Mouse (Mus musculus): ENCODE measurements around the gene Rsph1. TPM values are rescaled to one million over a fixed set of nuclear protein-coding genes. Genes with fewer than 3 reads are reported as not detected.

Gene Rsph1
- total and polyA plus RNA-seq, 3 experiments = not detected

DNA sequence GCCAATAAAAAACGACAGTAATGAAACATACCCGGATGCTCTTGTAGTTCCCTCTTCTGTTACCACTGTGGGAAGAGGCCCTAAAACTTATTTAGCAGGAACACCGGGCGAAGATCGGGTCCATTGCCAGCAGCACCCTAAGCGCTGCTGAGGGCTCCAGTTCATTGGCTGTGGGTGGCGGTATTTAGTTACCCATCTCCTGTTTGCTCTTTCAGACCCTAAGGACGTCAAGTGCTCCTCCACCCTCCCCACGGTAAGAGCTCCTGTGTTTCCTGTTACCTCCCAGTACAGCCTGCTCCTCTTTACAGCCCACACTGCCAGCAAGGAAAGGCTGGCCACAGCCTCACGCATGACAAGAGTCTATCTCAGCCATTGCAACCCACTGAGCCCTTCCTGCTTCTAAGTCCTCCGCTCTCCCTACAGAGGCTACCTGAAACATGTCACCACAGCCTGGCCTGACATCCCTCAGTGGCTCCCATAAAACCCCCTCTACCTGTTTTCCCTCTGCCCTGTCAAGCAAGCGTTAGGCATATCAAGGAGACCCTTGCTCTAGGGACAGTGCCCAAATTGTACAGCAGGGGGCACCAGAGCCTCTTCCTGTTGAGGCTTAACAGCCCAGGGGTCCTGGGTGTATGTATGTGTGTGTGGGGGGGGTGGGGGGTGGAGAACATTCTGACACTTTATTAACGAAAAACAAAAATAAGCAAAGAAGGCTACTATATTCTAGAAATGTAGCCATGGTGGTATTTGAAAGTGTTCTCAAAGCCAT lies 48.5 kb upstream of the Rsph1 start:
- peaks cover 2% of the 10 kb centered on the region for H3K9me3 ChIP-seq (replicated peaks; ENCODE audit: low read length)
- no peak overlapping the region for H3K27ac ChIP-seq (ENCODE audit: insufficient read depth, low read depth)
- peaks cover 18% of the 10 kb centered on the region for H3K27me3 ChIP-seq (replicated peaks)
- no peak for DNase-seq (ENCODE audit: extremely low read depth)
- peaks cover 0 to 10% of the 10 kb centered on the region in 2 experiments; a peak in 2 of 4 replicates for H3K4me1 ChIP-seq (ENCODE audit: control insufficient read depth in 1 of 2, insufficient read depth in 2 of 2)
- no peak overlapping the region for H3K9ac ChIP-seq (ENCODE audit: insufficient read depth, low read depth)
- no peak overlapping the region for H3K4me2 ChIP-seq (ENCODE audit: insufficient read depth, low read depth, poor library complexity, severe bottlenecking)
- dilution Hi-C loops (cut with MboI; ENCODE audit: extremely low pct_ligation_motif_present, extremely low pct_unique_long_range_greater_than_20kb, low sequenced_read_pairs) (no loop called here), in situ Hi-C loops (cut with MboI; ENCODE audit: low pct_ligation_motif_present, low pct_unique_long_range_greater_than_20kb, low sequenced_read_pairs) (no loop called here)
- TF ChIP-seq CTCF (conservative IDR thresholded peaks at IDR 0.05 in 1 of 2, IDR thresholded peaks at IDR 0.05 in 1 of 2; ENCODE audit: low read depth in 2 of 2, low read length in 2 of 2) = peak; percentile 38 to 66; a peak in 3 of 4 replicates
- TF ChIP-seq CHD2 (IDR thresholded peaks at IDR 0.05; ENCODE audit: low read length) = no peak
- peak; percentile 44 for TF ChIP-seq SMC3 (IDR thresholded peaks at IDR 0.05; ENCODE audit: low read depth, low read length)
- TF ChIP-seq RAD21 (IDR thresholded peaks at IDR 0.05; ENCODE audit: low read depth, low read length) = peak; percentile 32
- no peaks in the 10 kb centered on the region for H3K36me3 ChIP-seq (replicated peaks in 1 of 2; ENCODE audit: control insufficient read depth in 1 of 2, insufficient read depth in 1 of 2, low read length in 1 of 2)
- no peak overlapping the region for H3K4me3 ChIP-seq (replicated peaks in 1 of 3; ENCODE audit: low read depth in 2 of 3, low read length in 2 of 3, poor library complexity in 1 of 3)
- H3K79me2 ChIP-seq (replicated peaks; ENCODE audit: control insufficient read depth, extremely low read depth, insufficient read depth, poor library complexity, severe bottlenecking) = no peaks in the 10 kb centered on the region

DNA sequence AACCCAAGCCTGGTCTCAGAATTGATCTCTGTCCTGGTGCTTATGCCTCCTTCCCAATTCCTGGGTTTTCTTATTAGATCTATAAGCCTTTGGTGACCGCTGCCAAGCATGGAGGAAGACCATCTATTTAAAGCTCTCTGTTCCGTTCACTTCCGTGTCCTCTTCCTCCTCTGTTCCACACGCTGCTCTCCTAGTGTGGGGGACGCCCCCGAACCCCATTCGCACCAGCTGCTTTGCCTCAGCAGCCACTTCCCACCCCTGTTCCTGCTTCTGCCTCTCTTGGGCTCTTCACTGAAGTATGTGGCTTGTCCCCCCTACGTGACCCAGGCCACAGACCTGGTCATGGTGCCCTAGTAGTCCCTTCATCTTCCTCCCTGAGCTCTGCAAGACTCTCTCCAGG lies 47.0 kb upstream of the Rsph1 start:
- Histone ChIP-seq H3K9ac (ENCODE audit: insufficient read depth, low read depth) (no peak overlapping the region), H3K9me3 (replicated peaks; ENCODE audit: low read length) (peaks cover 2% of the 10 kb centered on the region), H3K36me3 (replicated peaks in 1 of 2; ENCODE audit: control insufficient read depth in 1 of 2, insufficient read depth in 1 of 2, low read length in 1 of 2) (no peaks in the 10 kb centered on the region), H3K4me3 (replicated peaks in 1 of 3; ENCODE audit: low read depth in 2 of 3, low read length in 2 of 3, poor library complexity in 1 of 3) (no peak overlapping the region), H3K27ac (ENCODE audit: insufficient read depth, low read depth) (no peak overlapping the region), H3K27me3 (replicated peaks) (peaks cover 18% of the 10 kb centered on the region), H3K4me1 (ENCODE audit: control insufficient read depth in 1 of 2, insufficient read depth in 2 of 2) (peaks cover 0 to 10% of the 10 kb centered on the region in 2 experiments; a peak in 2 of 4 replicates), H3K4me2 (ENCODE audit: insufficient read depth, low read depth, poor library complexity, severe bottlenecking) (no peak overlapping the region), H3K79me2 (replicated peaks; ENCODE audit: control insufficient read depth, extremely low read depth, insufficient read depth, poor library complexity, severe bottlenecking) (no peaks in the 10 kb centered on the region)
- DNase-seq (ENCODE audit: extremely low read depth) = no peak
- in situ Hi-C loops (cut with MboI; ENCODE audit: low pct_ligation_motif_present, low pct_unique_long_range_greater_than_20kb, low sequenced_read_pairs) = no loop called here
- TF ChIP-seq TCF12 (IDR thresholded peaks at IDR 0.05; ENCODE audit: low read depth, low read length) (no peak), ETS1 (conservative IDR thresholded peaks at IDR 0.05; ENCODE audit: low read depth, low read length) (no peak), TBP (conservative IDR thresholded peaks at IDR 0.05; ENCODE audit: low read depth, low read length) (no peak), ZMIZ1 (IDR thresholded peaks at IDR 0.05; ENCODE audit: low read depth, low read length) (no peak)
- dilution Hi-C loops (cut with MboI; ENCODE audit: extremely low pct_ligation_motif_present, extremely low pct_unique_long_range_greater_than_20kb, low sequenced_read_pairs) = no loop called here

DNA sequence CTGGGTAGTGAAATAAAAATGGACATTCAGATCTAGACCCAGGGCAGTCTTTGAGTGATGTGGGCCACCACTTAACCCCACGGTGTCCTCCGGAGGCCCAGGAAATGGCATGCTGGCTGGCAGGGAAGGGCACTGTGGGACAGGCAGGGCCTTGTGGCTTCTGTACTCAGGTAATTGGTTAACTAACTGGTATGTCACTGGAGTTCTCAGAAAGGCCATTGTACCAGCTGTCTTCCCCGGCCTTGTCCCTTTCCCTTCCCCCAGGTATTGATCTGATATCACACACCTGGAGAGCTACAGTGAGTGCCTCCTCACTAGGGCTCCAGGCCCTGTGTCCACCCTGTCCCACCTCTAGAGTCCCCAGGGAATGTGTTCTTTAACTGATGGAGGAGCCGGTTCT lies 46.2 kb upstream of the Rsph1 start:
- in situ Hi-C loops (cut with MboI; ENCODE audit: low pct_ligation_motif_present, low pct_unique_long_range_greater_than_20kb, low sequenced_read_pairs) (no loop called here), dilution Hi-C loops (cut with MboI; ENCODE audit: extremely low pct_ligation_motif_present, extremely low pct_unique_long_range_greater_than_20kb, low sequenced_read_pairs) (no loop called here)
- Histone ChIP-seq H3K4me2 (ENCODE audit: insufficient read depth, low read depth, poor library complexity, severe bottlenecking) (no peak overlapping the region), H3K9ac (ENCODE audit: insufficient read depth, low read depth) (no peak overlapping the region), H3K27me3 (replicated peaks) (peaks cover 17% of the 10 kb centered on the region), H3K9me3 (replicated peaks; ENCODE audit: low read length) (no peaks in the 10 kb centered on the region), H3K27ac (ENCODE audit: insufficient read depth, low read depth) (no peak overlapping the region), H3K79me2 (replicated peaks; ENCODE audit: control insufficient read depth, extremely low read depth, insufficient read depth, poor library complexity, severe bottlenecking) (no peaks in the 10 kb centered on the region), H3K4me3 (replicated peaks in 1 of 3; ENCODE audit: low read depth in 2 of 3, low read length in 2 of 3, poor library complexity in 1 of 3) (no peak overlapping the region), H3K36me3 (replicated peaks in 1 of 2; ENCODE audit: control insufficient read depth in 1 of 2, insufficient read depth in 1 of 2, low read length in 1 of 2) (no peaks in the 10 kb centered on the region), H3K4me1 (ENCODE audit: control insufficient read depth in 1 of 2, insufficient read depth in 2 of 2) (peaks cover 0 to 10% of the 10 kb centered on the region in 2 experiments; a peak in 2 of 4 replicates)
- DNase-seq (ENCODE audit: extremely low read depth) = no peak
- TF ChIP-seq HCFC1 (IDR thresholded peaks at IDR 0.05; ENCODE audit: low read depth, low read length) (no peak), MAFK (IDR thresholded peaks at IDR 0.05; ENCODE audit: insufficient replicate concordance, low read length) (no peak), GABPA (IDR thresholded peaks at IDR 0.05; ENCODE audit: insufficient replicate concordance, low read depth, low read length) (no peak), TBP (conservative IDR thresholded peaks at IDR 0.05; ENCODE audit: low read depth, low read length) (no peak)
